Mouse (Mus musculus) embryo, embryonic 11.5 days (tissue): Measurements from ENCODE around the gene Crtc2.
"Not testable (repeated sequence)": the region's sequence is repeated elsewhere in the genome, so short reads cannot be mapped to it uniquely, and the experiment has no call there.

Experiments
- DNase-seq: peaks from one replicate; pipeline ENCODE4 v3.0.0-alpha.2; 2012; ENCODE audit warnings: low read depth, low spot score

Crtc2 gene

DNA sequence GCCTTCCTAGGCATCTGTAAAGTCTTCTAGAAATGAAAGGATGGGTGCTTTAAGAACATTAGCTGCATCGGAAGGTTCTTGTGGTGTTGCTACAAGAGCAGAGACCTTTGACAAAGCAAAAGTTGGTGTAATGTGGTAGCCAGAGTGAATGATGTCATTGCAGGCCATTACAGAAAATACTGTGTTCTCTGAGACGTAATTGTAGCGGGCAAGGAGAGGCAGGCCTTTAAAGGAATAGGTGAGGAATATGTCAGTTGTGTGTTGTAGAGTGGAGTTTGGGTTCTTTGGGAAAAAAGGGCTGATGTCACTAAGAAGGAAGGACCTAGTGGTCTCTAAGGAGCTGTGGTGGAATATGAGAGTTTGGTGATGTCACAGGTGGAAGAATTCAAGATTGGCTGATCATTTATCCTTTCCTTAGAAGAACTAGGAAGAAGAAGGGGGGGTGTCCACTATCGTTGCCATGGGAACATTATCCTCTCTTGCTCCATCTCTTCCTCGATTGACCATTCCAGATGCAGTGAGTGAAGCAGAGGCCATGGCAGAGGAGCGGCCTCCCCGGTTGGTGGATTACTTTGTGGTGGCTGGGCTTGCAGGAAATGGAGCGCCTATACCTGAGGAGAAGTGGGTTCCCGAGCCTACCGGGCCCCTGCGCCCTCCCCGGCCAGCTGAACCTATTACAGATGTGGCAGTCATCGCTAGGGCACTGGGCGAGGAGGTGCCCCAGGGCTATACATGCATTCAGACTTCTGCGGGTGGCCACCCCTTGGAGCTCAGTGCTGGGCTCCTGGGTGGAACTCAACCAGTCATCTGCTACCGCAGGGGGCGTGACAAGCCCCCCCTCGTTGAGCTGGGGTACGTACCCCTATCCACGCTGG lies 13.2 kb downstream of the Crtc2 start:
- no peak for DNase-seq

DNA sequence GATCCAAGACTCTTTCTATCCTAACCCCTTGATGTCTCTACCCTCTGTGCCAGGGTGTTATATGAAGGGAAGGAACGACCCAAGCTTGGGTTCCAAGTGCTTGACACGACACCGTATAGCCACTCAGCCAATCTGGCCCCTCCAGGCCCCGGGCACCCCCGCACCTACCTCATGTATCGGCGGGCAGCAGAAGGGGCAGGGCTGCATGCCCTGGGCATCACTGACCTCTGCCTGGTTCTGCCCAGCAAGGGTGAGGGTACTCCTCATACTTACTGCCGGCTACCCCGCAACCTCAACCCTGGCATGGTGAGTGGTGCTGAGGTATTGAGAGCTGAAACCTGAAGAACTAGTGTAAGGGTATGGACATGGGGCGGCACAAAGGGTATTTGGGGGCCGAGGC lies 14.2 kb downstream of the Crtc2 start:
- DNase-seq, result no peak

DNA sequence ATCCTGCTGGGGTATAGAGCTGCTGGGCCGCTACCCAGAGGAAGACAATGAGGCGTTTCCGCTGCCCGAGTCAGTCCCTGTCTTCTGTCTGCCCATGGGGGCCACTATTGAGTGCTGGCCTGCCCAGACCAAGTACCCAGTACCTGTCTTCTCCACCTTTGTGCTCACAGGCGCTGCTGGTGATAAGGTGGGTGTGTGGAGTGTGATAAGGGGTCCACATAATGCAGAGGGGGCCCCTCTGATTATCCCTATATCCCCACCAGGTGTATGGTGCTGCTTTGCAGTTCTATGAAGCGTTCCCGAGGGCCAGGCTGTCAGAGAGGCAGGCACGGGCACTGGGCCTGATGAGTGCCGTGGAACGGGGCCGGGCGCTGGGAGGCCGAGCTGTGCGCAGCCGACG lies 15.0 kb downstream of the Crtc2 start:
- DNase-seq, result no peak

DNA sequence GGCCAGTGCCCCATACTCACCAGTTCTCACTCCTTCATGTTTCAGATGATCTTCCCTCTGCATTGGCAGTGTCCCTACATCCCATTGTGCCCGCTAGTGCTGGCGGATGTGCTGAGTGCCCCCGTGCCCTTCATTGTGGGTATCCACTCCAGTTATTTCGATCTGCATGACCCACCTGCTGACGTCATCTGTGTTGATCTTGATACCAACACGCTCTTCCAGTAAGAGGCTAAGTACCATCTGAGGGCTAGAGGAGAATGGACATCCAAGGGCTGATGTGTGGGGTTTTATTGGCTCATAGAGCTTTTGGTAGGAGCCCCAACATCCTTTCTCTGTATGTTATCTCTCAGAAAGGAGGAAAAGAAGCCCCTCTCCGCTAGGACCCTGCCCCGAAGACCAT lies 16.8 kb downstream of the Crtc2 start:
- DNase-seq, result no peak

DNA sequence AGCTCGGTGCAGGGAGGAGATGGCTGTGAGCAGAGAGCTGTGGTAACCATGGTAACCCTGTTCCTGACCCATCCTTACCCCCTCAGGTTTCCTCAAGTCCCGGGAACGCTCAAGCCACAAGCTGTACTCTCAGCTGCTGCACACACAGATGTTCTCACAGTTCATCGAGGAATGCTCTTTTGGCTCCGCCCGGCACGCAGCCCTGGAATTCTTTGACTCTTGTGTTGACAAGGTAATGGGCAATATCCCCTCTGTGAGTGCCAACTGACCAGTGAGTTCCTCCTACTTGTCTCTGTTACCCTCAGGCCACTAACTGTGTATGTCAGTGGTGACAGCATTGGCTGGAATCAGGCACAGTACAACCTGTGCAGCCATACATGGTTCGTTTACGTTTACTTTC lies 18.2 kb downstream of the Crtc2 start:
- no peak for DNase-seq

DNA sequence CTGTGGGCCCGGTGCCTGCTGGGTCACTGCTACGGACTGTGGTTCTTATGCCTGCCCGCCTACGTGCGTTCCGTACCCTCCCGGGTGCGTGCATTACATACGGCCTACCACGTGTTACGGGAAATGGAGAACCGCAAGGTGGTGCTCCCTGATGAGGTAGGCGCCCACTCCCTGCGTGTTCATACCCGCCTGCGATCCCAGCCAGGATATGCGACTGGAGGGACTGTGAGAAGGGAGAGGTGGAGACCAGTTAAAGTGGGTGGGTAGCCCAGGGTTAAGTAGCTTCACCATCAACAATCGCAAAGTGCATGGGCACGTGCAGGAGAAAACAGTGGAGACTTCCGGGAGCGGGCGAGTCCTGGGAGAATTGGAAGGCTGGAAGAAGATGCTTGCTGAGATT lies 19.9 kb downstream of the Crtc2 start:
- no peak for DNase-seq

DNA sequence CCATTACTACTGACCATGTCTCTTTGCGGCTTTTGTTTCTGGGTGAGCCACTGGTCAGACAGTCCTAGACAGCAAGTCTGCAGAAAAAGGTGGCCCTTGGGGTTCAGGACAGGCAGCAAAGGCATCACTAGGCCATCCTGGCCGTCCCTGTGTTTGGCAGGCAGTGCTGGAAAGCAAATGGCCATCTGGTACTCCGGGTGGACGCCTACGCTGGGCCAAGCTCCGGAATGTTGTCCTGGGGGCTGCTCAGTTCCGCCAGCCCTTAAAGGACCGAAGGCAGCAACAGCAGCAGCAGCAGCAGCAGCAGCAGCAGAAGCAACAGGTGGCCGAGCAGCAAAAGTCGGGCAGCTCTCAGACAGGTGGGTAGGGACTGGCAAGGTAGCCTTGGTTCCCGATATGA lies 21.3 kb downstream of the Crtc2 start:
- no peak for DNase-seq

DNA sequence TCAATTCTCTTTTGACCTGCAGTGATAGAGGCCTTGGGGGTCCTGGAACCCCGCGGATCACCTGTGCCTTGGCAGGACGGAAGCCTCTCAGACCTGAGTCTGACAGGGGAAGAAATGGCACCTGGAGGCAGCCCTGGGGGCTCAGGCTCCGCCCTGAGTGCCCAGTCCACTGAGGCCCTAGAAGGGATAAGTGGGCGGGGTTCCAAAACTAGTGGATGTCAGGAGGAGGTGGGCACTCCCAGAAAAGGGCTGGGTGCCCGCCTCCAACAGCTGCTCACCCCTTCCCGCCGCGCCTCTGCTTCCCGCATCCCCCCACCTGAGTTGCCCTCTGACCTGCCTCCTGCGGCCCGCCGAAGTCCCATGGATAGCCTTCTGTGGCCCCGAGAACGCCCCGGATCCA lies 22.9 kb downstream of the Crtc2 start:
- DNase-seq, result no peak

DNA sequence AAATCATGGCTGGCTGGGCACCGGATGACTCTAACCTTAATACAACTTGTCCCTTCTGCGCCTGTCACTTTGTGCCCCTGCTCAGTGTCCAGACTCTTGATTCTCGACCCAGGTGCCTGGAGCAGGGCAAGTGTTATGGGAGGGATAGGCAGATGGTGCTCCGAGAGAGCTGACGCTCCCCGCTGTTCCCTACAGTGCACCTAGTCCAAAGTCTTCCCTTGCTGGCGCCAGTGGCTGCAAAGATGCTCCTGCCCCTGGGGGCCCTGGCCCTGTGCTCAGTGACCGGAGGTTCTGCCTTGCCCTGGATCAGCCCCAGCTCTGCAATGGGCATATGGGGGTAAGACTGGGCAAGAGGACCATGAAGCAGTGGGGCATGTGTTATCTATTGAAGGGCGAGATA lies 23.8 kb downstream of the Crtc2 start:
- DNase-seq, result no peak

DNA sequence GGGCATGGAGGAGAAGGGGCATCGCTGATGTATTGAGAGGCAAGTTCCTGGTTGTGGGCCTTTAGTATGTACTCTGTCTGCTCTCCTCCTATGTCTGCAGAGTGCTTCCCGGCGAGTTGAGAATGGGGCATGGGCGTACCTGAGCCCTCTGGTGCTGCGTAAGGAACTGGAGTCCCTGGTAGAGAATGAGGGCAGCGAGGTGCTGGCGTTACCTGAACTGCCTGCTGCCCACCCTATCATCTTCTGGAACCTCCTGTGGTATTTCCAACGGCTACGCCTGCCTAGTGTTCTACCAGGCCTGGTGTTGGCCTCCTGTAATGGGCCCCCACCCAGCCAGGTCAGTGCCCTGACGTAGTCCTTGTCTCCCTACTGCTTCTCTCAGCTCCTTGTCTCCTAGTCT lies 24.2 kb downstream of the Crtc2 start:
- no peak for DNase-seq

DNA sequence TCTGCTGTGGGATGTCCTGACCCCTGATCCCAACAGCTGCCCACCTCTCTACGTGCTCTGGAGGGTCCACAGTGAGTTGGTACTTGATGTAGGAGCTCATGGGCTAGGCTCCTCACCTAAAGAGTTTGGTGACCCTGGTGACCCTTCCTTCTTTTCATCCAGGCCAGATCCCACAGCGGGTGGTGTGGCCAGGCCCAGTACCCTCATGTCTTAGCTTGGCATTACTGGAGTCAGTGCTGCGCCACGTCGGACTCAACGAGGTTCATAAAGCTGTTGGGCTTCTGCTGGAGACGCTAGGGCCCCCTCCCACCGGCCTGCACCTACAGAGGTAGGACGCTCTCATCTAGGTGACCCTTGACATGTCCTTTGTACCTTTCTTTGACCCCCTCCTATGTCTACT lies 25.3 kb downstream of the Crtc2 start:
- no peak for DNase-seq

DNA sequence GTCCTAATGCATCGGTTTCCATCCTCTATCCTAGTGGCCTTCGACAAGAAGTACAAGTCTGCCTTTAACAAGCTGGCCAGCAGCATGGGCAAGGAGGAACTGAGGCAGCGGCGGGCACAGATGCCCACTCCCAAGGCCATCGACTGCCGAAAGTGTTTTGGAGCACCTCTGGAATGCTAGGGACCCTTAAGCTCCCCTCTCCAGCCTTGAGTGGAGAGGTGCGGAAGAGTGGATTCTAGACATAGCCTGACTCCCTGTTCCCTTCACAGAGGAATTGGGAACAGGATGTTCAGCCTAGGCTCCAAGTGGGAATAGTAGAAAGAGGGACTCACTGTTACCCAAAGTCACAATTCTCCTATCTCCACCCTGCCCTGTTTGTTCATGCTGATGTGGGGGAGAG lies 25.8 kb downstream of the Crtc2 start:
- DNase-seq, result no peak

DNA sequence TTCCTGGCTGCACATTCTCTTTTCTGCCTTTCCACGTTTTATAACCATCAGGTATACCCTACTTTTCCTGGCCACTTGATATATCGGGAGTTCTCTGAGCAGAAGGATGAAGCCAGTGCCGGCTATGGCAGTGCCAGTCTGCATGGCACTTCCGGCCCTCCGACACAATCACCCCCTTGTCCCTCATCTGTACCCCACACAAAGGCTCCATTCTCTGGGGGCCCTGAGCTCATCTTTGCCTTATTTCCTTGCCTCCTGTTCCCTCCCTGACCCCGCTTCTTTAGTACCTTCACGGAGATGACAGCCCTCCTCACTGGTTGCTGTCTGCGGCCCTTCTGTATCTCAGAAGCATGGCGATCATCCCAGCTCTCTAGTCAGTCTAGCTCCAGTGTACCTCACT lies 26.7 kb downstream of the Crtc2 start:
- DNase-seq, result no peak

DNA sequence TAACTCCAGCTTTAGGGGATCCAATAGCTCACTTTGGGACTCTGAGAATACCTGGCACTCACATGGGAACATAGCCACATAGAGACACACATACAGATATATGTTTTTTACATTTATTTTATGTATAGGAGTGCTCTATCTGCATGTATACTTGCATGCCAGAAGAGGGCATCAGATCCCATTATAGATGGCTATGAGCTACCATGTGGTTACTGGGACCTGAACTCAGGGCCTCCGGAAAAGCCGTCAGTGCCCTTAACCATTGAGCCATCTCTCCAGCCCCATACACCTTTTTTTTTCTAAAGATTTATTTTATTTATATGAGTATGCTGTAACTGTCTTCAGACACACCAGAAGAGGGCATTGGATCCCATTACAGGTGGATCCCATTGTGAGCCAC lies 30.2 kb downstream of the Crtc2 start:
- DNase-seq, result no peak

DNA sequence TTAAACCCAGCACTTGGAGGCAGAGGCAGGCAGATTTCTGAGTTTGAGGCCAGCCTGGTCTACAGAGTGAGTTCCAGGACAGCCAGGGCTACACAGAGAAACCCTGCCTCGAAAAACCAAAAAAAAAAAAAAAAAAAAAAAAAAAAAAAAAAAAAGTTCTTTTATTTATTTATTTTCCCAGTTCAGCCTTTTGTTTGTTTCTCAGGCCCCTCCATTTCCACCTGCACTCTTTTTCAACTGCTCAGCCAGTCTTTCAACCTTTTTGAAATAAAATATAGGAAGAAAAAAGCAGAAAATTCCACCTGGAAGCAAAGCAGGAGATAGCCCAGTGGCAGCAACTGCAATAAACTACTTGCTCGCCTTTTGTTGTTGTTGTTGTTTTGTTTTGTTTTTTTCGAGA lies 35.4 kb downstream of the Crtc2 start:
- DNase-seq, result not testable (repeated sequence)

DNA sequence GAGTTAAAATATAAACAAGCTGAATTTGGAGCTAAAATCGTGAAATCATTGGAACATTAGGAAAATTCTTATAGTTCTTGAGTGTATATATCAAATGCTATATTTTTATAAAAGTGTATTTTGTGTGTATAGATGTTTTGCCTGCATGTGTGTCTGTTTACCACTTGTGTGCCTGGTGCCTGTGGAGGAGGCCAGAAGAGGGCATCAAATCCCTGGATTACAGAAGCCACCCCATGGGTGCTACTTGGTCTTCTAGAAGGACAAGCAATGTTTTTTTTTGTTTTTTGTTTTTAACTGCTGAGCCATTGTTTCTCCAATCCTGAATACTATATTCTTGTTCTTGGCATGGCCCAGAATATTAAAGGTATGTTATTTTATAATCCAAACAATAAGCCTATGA lies 36.6 kb downstream of the Crtc2 start:
- DNase-seq, result no peak

DNA sequence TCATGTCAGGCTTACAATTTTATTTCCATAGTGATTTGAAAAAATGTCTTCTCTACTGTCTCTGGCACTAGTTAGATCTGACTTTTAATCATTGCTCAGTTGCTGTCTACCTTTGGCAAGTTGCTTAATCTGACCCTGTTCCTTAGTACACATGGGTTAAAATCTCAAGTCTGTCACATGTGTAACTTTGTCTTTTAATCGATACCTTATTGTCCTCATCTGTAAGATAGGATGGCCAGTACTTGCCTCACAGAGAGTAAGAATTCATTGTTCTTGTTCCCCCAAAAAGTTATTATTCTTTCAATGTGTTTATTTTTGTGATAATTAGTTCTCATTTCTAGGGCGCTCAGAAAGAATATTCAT lies 38.0 kb downstream of the Crtc2 start:
- no peak for DNase-seq

DNA sequence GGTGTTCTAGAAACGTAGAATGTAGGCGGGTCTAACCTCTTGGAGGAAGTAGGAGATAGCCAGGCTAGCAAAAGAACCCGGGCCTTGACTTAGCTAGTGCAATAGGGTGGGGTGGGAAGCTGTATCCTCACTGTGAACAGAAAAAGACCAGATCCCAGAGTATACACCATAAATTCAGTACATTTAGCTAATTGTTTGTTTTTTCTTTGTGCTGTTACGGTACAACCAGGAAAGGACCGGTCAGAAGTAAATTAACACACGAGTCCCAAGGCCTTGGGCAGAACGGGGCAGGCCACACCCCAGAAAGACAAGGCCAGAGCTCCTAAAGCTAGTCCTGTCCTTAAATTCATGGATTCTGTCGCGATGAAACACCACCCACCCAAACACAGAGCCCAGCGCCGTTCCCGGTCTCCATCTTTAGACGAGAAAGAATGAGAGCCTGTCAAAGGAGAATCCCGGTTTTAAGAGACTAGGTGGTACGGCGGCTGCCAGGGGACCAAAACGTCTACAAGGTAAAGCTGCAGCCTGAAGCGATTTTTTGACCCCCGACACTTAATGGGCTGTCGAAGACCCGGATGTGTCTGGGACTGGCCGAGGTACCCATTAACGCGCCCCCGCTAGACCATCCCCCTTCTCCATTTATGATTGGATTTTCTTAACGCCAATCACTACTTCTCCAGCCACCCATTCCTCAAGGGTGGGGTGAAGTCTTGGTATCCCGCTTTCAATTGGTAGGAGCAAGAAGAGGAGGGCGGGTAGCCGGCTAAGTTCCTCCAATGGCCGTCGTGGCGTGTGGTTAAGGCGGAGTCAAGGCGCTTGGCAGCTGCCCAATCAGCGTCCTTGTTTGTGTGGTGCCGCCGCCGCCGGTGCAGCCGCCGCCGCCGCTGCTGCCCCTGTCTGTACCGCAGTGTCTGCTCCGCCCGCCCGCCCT lies 38.6 kb downstream of the Crtc2 start, which contains the start of gene Gatad2b:
TSS of gene Gatad2b (plus strand) at position 834 of the 931 bp plus-strand sequence.
- peak; percentile 97 for DNase-seq

DNA sequence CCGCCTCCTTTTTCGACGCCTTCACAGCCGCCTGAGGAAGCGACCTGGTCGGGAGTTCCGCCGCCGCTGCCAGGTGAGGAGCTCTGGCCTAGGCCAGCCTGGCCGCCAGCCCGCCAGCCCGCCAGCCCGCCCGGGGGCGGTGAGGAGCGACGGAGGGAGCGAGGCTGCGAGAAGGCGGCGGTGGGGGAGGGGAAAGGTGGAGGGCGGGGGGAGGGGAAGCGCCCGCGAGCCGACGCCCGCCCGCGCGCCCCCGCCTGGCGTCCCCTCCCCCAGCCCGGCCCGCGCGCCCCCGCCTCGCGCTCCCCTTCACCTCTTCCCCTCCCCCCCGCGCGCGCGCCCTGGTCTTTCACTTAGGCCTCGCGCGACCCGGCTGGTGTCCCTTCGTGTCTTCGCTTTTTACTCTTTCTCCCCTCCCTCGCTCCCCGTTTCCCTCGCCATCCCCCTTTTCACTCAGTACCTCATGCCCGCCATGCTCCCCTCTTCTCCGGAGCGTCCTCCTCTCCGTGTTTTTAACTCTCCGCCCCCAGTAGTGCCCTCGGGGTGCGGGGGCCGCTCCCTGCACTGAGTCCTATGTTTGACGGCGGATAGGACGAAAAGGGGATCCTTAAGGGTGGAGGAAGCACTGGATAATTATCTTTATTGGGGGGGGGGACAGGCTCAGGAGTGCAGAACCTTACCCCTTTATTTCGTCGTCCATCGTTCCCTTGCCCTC lies 39.5 kb downstream of the Crtc2 start:
- peak; percentile 65 for DNase-seq

DNA sequence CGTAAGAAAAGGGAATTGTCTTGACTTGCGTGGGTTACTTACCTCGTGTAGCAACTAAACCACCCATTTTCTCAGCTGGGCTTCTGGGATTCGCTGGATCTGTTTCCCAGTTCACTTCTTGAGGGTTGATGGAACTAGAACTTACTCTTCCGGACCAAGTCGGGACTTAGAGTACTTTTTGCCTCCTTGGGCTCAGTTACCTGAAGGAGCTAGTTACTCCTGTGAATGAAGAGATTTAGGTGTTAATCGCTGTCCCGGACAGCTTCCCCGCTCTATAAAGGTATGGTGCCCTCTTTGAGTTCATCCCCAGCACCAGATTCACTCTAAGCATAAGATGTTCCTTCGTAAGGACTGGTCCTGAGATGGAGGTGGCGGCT lies 40.1 kb downstream of the Crtc2 start:
- DNase-seq, result no peak

DNA sequence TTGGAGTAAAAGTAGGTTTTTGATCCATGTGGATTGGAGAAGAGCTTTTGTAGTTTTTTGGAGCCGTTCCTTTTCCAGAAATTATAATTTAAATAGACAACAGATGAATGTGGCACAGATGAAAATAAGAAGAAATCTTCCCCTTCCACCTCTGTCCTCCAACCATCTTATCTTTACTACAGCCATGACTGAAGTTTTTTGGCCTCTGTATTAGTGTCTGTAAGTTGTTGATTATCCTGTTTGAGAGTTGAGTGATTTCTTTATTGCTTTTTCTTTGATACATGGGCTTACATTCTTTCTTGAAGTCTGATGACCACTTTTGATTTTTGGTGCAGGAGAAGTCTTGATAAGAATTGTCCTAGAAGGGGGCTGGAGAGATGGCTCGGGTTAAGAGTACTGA lies 40.7 kb downstream of the Crtc2 start:
- no peak for DNase-seq

DNA sequence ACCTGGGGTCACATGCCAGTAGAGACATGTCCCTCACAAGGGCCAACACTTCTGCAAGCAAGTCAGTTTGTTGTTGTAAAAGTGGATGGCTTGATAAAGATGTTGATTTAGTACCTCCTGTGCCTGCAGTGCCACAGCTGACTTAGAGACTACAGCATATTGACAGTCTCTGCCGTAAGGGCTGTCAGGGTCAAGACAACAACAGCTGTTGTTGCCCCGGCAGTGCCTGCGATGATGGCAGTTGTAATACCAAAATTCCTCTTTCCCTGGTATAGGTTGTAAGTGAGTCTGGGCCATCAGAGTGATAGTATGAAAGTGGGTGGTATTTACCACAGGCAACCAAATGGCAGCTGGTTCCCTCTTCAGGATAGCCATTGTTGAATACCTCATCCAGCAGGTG lies 51.8 kb downstream of the Crtc2 start:
- DNase-seq, result no peak
